Mouse (Mus musculus) forebrain, embryonic 15.5 days (tissue): ENCODE results near the gene Gm45208. TPM values are rescaled to one million over a fixed set of nuclear protein-coding genes. Genes with fewer than 3 reads are reported as not detected.

Source experiments
- ATAC-seq: fragments of 200-750 bp; cut with Nextera tagmentation; replicated peaks from 2 replicates; pipeline ENCODE4 v1.8.0; 2017; ENCODE audit warnings: mild to moderate bottlenecking, moderate TSS enrichment, moderate library complexity
- H3K27ac ChIP-seq: fragments of 300-500 bp; sonication (generic); replicated peaks from 2 replicates; pipeline ENCODE4 v1.5.1; 2015; ENCODE audit warnings: mild to moderate bottlenecking, inconsistent platforms
- H3K27me3 ChIP-seq: fragments of 300-500 bp; sonication (generic); 2 replicates; pipeline ENCODE4 v1.6.1; 2015; ENCODE audit warnings: inconsistent platforms
- H3K36me3 ChIP-seq: fragments of 300-500 bp; sonication (generic); 2 replicates; pipeline ENCODE4 v1.6.1; 2015; ENCODE audit warnings: mild to moderate bottlenecking, inconsistent platforms
- H3K4me1 ChIP-seq: fragments of 300-500 bp; sonication (generic); 2 replicates; pipeline ENCODE4 v1.6.1; 2015; ENCODE audit warnings: inconsistent platforms
- H3K4me2 ChIP-seq: fragments of 300-500 bp; sonication (generic); replicated peaks from 2 replicates; pipeline ENCODE4 v1.6.1; 2015; ENCODE audit warnings: mild to moderate bottlenecking, inconsistent platforms
- H3K4me3 ChIP-seq: fragments of 300-500 bp; sonication (generic); 2 replicates; pipeline ENCODE4 v1.5.1; 2015; ENCODE audit warnings: mild to moderate bottlenecking, inconsistent platforms
- H3K9ac ChIP-seq: fragments of 300-500 bp; sonication (generic); replicated peaks from 2 replicates; pipeline ENCODE4 v1.6.1; 2015; ENCODE audit warnings: mild to moderate bottlenecking, inconsistent platforms
- H3K9me3 ChIP-seq: fragments of 300-500 bp; sonication (generic); 2 replicates; pipeline ENCODE4 v1.6.1; 2016; ENCODE audit warnings: inconsistent platforms
- WGBS: fragments of 180-500 bp; shearing (Covaris S2); methylation state at CpG from one replicate; pipeline ENCODE4 v1.1.7; 2015; ENCODE audit warnings: mixed read lengths; 5-methylcytosine and 5-hydroxymethylcytosine counted together
- polyA plus RNA-seq: library from polyadenylated mRNA; unstranded; fragments of >200 nt; fragmentation: Nextera tagmentation; extraction: Ambion mirVana; gene quantifications from 2 replicates; pipeline ENCODE4 v1.2.1, GENCODE M21; 2015

Gene Gm45208
- polyA plus RNA-seq, 1 experiment from 2014 or later, result 0.84 TPM

GRCm38 (mm10) chrX:7762921-7763197, 40.8 kb downstream of the Gm45208 start:
- Histone ChIP-seq H3K9ac (peak overlapping the region; percentile 56), H3K4me1 (peaks cover 27% of the 10 kb centered on the region), H3K9me3 (no peaks in the 10 kb centered on the region), H3K27me3 (no peaks in the 10 kb centered on the region), H3K27ac (no peak overlapping the region; the same call in 1 of the 2 replicates), H3K36me3 (0 out of 2 replicates have a peak, but pooled peaks cover under 1% of the 10 kb centered on the region), H3K4me2 (peak overlapping the region; percentile 69), H3K4me3 (peak overlapping the region; percentile 59)
- peak; percentile 36; the same call in 1 of the 2 replicates for ATAC-seq
- 15% methylated on average over 21 of the region's 21 CpGs for WGBS

DNA sequence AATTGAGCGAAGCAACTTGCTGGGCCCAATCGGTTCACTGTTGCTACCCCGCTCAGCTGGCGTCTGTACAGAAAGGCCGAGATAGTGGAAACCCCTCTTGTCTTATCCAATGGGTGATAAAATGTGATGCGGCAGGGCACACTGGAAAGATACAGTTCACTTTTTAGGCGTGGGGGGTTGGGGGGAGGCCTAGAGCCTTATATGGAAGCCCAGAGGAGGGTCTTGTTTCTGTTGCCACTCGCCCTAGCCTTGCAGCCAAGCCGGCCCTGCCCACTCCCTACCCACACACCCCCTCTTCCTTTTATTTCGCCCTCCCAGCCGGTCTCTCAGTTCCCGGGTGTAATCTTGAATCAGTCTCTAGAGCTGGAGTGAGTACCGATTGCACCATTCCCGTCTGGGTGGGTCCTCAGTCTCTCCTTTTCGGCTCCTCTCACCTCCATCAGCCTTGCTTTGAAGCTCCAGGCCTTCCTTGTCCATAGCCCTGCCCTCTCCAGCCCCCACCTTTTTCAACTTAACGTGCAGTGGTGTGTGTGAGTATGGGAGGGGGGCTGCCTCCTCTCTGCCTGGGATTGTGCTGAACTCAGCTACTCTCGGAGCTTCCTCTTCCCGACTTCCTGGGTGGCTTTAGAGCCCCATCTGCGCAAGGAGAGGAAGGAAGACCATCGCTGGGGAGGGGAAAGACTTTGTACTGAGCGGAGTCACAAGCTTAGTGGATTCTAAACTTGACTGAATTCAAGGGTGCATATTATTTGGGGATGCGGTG, 41.8 kb downstream of the Gm45208 start:
- peak; percentile 1; the same call in 1 of the 2 replicates for ATAC-seq
- H3K27me3 ChIP-seq, result no peaks in the 10 kb centered on the region
- peak overlapping the region; percentile 56 for H3K9ac ChIP-seq
- peak overlapping the region; percentile 69 for H3K4me2 ChIP-seq
- H3K4me3 ChIP-seq, result peak overlapping the region; percentile 59
- 0 out of 2 replicates have a peak, but pooled peaks cover 5% of the 10 kb centered on the region for H3K36me3 ChIP-seq
- peaks cover 27% of the 10 kb centered on the region for H3K4me1 ChIP-seq
- no peak overlapping the region; the same call in 1 of the 2 replicates for H3K27ac ChIP-seq
- WGBS, result 16% methylated on average over 21 of the region's 22 CpGs
- no peaks in the 10 kb centered on the region for H3K9me3 ChIP-seq

- 20% methylated on average over 9 of the region's 9 CpGs for WGBS
These were observed 42.7 kb downstream of the Gm45208 start for GRCm38 (mm10) chrX:7764657-7765280.

GRCm38 (mm10) chrX:7765281-7765670, 43.2 kb downstream of the Gm45208 start:
- Histone ChIP-seq H3K9ac (peak overlapping the region; percentile 32), H3K4me2 (peak overlapping the region; percentile 69), H3K4me3 (peak overlapping the region; percentile 59), H3K4me1 (peaks cover 27% of the 10 kb centered on the region), H3K27me3 (no peaks in the 10 kb centered on the region), H3K9me3 (no peaks in the 10 kb centered on the region), H3K36me3 (0 out of 2 replicates have a peak, but pooled peaks cover 7% of the 10 kb centered on the region), H3K27ac (no peak overlapping the region)
- ATAC-seq, result no peak
- WGBS, result 24% methylated on average over 13 of the region's 13 CpGs

More at GRCm38 (mm10) chrX:7764657-7765280, 42.7 kb downstream of the Gm45208 start:
- H3K36me3 ChIP-seq, result 0 out of 2 replicates have a peak, but pooled peaks cover 7% of the 10 kb centered on the region
- H3K4me3 ChIP-seq, result peak overlapping the region; percentile 59
- no peak overlapping the region for H3K9ac ChIP-seq
- ATAC-seq, result no peak
- no peaks in the 10 kb centered on the region for H3K27me3 ChIP-seq
- H3K9me3 ChIP-seq, result no peaks in the 10 kb centered on the region
- peak overlapping the region; percentile 69 for H3K4me2 ChIP-seq
- H3K27ac ChIP-seq, result no peak overlapping the region
- H3K4me1 ChIP-seq, result peaks cover 27% of the 10 kb centered on the region

DNA sequence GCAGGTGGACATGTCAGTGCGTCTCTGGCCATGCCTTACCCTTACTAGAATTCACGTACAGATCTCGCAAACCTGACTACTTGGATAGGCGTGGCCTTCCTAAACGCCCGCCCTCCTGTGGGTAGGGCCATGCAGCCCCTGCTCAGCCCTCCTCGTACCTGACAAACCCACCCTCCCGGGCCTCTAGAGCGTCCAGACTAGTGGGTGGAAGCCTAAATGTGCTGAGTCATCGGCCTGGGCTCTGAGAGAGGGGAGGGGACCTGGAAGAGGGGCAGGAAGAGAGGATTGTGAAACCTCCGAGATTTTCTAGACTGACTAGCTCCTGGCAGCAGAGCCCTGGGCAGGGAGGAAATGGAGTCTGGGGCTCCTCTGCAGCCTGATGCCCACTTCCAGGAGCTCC, 43.7 kb downstream of the Gm45208 start:
- H3K4me3 ChIP-seq, result peak overlapping the region; percentile 59
- 0 out of 2 replicates have a peak, but pooled peaks cover 7% of the 10 kb centered on the region for H3K36me3 ChIP-seq
- WGBS, result 19% methylated on average over 11 of the region's 11 CpGs
- H3K9ac ChIP-seq, result peak overlapping the region; percentile 32
- H3K4me1 ChIP-seq, result peaks cover 27% of the 10 kb centered on the region
- no peaks in the 10 kb centered on the region for H3K9me3 ChIP-seq
- 0 out of 2 replicates have a peak, but pooled peaks have one; percentile 25 for ATAC-seq
- H3K27me3 ChIP-seq, result no peaks in the 10 kb centered on the region
- no peak overlapping the region for H3K27ac ChIP-seq
- H3K4me2 ChIP-seq, result peak overlapping the region; percentile 69

- Histone ChIP-seq H3K27ac (no peak overlapping the region), H3K9ac (no peak overlapping the region), H3K36me3 (peaks cover 9% of the 10 kb centered on the region; the same call in 1 of the 2 replicates), H3K4me1 (peaks cover 14% of the 10 kb centered on the region), H3K9me3 (no peaks in the 10 kb centered on the region), H3K4me3 (no peak overlapping the region), H3K4me2 (no peak overlapping the region), H3K27me3 (no peaks in the 10 kb centered on the region)
- WGBS, result 89% methylated on average over 7 of the region's 7 CpGs
- no peak for ATAC-seq
These were observed 47.4 kb downstream of the Gm45208 start for GRCm38 (mm10) chrX:7769302-7770017.

DNA sequence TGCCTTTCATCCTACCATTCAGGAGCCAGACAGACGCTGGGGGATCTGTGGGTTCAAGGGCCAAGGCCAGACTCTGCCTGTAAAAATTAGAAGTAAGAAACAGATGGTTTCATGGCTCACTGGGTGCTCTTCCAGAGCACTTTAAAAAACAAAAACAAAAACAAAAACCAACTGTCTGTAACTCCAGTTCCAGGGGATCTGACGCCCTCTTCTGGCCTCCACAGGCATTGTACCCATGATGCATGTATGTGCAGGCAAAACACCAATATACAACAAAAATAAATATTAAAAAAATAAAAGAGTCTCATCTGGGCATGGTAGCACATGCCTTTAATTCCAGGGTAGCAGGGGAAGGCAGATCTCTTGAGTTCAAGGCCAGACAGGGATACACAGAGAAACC, 50.7 kb downstream of the Gm45208 start:
- H3K36me3 ChIP-seq, result peaks cover 9% of the 10 kb centered on the region; the same call in 1 of the 2 replicates
- H3K4me2 ChIP-seq, result no peak overlapping the region
- no peaks in the 10 kb centered on the region for H3K4me1 ChIP-seq
- H3K9ac ChIP-seq, result no peak overlapping the region
- no peaks in the 10 kb centered on the region for H3K9me3 ChIP-seq
- no peak overlapping the region for H3K27ac ChIP-seq
- no peak overlapping the region for H3K4me3 ChIP-seq
- no peaks in the 10 kb centered on the region for H3K27me3 ChIP-seq
- ATAC-seq, result no peak
- WGBS, result 49% methylated on average over 2 of the region's 2 CpGs

DNA sequence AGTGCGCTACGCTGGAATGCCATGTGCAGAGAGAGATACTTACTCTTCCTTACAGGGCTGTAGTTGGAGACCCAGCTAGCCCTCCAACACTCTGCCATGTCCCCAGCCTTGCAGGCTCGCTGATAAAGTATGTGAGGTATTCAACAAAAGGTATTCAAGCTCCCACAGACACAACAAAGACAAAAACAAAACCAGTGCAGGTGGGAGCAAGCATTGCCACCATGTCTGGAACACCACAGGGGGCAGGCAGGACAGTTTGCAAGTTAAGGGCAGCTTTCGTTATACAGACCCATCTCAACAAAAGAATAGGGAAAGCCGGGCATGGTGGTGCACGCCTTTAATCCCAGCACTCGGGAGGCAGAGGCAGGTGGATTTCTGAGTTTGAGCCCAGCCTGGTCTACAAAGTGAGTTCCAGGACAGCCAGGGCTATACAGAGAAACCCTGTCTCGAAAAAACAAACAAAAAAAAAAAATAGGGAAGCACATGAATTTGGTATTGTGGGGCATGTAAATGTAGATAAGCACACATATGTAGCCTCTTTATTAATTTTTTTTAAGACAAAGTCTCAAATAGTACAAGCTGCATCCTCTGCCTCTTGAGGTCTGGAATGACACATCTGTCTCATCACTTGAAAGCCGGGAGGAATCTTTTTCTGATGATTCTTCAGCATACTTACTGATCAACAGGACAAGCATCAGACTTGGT, 53.6 kb downstream of the Gm45208 start:
- no peaks in the 10 kb centered on the region for H3K9me3 ChIP-seq
- no peaks in the 10 kb centered on the region for H3K4me1 ChIP-seq
- H3K9ac ChIP-seq, result no peak overlapping the region
- WGBS, result 75% methylated on average over 9 of the region's 9 CpGs
- no peak overlapping the region for H3K4me3 ChIP-seq
- H3K4me2 ChIP-seq, result no peak overlapping the region
- peaks cover 2% of the 10 kb centered on the region; the same call in 1 of the 2 replicates for H3K36me3 ChIP-seq
- H3K27me3 ChIP-seq, result no peaks in the 10 kb centered on the region
- no peak overlapping the region for H3K27ac ChIP-seq
- no peak for ATAC-seq

GRCm38 (mm10) chrX:7776329-7777082, 54.5 kb downstream of the Gm45208 start:
- peak; percentile 70 for ATAC-seq
- Histone ChIP-seq H3K4me2 (no peak overlapping the region), H3K4me1 (no peaks in the 10 kb centered on the region), H3K9ac (no peak overlapping the region), H3K27ac (no peak overlapping the region), H3K4me3 (no peak overlapping the region), H3K36me3 (peaks cover 2% of the 10 kb centered on the region; the same call in 1 of the 2 replicates), H3K9me3 (no peaks in the 10 kb centered on the region), H3K27me3 (no peaks in the 10 kb centered on the region)
- 54% methylated on average over 8 of the region's 8 CpGs for WGBS

DNA sequence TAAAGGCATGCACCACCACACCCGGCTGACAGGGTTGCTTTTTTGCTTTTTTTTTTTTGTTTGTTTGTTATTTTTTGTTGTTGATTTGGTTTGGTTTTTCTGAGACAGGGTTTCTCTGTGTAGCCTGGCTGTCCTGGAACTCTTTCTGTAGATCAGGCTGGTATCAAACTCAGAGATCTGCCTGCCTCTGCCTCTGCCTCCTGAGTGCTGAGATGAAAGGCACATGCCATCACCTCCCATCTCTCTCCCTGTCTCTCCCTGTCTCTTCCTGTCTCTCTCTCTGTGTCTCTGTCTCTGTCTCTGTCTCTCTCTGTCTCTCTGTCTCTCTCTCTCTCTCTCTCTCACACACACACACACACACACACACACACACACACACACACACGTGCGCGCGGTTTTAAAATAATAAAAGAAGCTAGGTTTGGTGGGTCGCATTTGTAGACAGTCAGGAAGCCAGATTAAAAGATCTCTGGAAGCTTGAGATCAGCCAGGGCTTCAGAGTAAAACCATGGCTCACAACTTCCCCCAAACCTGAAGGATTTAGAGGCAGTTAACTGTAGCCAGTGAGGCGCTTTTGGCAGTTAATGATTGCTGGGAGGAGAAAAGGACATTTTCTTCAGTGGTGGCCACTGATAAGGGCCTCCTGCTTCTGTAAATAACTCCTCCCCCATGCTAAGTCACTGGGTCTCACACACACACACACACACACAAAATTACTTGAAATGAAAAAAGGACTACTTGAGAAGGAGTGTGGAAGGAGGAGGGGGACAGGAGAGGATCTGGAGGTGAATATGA, 56.6 kb downstream of the Gm45208 start:
- no peaks in the 10 kb centered on the region for H3K27me3 ChIP-seq
- ATAC-seq, result no peak
- WGBS, result 67% methylated on average over 7 of the region's 7 CpGs
- no peaks in the 10 kb centered on the region for H3K4me1 ChIP-seq
- H3K27ac ChIP-seq, result no peak overlapping the region
- H3K9me3 ChIP-seq, result no peaks in the 10 kb centered on the region
- H3K4me2 ChIP-seq, result no peak overlapping the region
- H3K4me3 ChIP-seq, result no peak overlapping the region
- no peaks in the 10 kb centered on the region for H3K36me3 ChIP-seq
- H3K9ac ChIP-seq, result no peak overlapping the region
